Mouse (Mus musculus) lung, postnatal 25 days (tissue): ENCODE results near the gene Tlk2.
"Not testable (repeated sequence)": the region's sequence is repeated elsewhere in the genome, so short reads cannot be mapped to it uniquely, and the experiment has no call there.

Experiments
- DNase-seq: peaks from one replicate; pipeline ENCODE4 v3.0.0; 2022; ENCODE audit warnings: low spot score

The Tlk2 gene

DNA sequence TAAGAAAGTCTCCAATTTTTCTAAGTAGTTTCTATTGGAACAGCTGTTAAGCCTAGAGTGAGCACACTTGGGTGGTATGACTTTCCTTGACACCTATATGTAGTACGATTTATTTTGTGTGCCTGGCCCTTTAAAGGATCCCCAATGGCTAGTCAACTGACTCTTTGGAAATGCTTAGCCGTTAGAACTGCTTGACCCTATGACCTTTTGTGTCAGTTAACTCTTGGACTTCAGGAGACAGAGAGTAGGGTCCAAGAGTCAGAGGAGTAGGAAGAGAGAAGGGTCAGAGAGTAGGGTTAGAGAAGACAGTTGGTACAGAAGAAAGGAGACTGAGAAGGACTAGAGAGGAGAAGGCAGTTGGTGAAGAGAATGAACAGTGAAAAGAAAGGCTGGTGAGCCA, at the start of gene Tlk2:
Gene Tlk2, plus strand, starts transcription at position 292 of the 400 bp plus-strand sequence.
- no peak for DNase-seq

DNA sequence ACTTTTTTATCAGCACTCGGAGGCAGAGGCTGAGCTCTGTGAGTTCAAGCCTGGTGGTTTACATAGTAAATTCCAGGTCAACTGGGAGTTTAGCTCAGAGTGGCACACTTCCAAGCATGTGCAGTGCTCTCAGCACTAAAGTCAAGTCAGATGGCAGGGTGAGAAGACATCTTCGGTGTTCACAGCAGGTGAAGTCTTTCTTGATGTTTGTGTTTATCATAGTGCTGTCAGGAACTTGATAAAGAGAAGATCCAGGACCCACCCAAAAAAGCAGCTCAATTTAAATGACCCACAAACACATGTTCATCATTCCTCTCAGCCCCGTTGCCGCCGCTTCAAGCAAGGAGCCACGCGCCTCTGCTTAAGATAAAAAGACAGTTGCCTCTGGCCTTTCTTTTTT, 42.9 kb upstream of the Tlk2 start:
- DNase-seq = no peak

DNA sequence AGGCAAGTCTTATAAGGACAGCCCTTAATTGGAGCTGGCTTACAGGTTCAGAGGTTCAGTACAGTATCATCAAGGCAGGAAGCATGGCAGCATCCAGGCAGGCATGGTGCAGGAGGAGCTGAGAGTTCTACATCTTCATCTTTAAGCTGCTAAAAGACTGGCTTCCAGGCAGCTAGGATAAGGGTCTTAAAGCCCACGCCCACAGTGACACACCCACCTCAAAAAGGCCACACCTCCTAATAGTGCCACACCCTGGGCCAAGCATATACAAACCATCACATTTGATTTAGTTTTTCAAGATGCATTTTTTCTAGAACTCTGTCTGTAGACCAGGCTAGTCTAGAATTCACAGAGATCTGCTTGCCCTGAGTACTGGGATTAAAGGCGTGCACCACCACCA, 41.4 kb upstream of the Tlk2 start:
- not testable (repeated sequence) for DNase-seq

- not testable (repeated sequence) for DNase-seq
Measured at GRCm38 (mm10) chr11:105140512-105140911, 38.1 kb upstream of the Tlk2 start.

DNA sequence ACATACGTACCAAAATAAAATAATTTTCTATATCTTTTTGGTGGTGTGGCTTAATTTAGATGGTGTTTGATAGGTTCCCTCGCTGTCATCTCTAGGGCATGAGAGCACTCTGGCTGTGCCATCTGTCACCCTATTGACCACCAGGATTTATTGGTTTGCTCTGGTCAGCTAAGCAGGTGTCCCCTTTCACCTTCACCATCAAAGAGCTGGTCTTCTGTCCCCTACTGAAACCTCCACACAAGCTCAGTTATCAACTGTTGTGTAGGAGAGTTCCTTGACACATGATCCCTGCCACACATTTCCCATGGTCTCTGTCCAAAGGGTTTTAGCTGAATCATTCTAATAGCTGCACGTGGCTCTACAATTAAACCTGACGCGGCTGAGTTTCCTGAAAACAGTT, 37.5 kb upstream of the Tlk2 start:
- no peak for DNase-seq

- DNase-seq = no peak
Measured at GRCm38 (mm10) chr11:105143564-105143963, 35.0 kb upstream of the Tlk2 start.

DNA sequence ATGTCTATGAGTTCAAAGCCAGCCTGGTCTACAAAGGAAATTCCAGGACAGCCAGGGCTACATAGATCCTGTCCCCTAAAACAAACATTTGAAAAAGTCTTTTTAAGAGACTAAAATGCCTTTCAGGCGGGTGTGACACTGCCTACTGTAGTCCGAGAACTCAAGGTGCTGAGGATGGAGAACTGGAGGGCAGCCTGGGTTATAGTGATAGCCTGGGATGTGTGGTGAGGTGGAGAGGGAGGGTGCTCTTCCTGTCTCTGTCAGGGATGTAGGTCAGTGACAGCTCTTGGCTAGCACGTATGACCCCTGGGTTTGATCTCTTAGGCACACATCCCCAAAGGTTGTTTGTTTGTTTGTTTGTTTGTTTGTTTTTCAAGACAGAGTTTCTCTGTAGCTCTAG, 34.5 kb upstream of the Tlk2 start:
- DNase-seq = no peak

- no peak for DNase-seq
Measured at GRCm38 (mm10) chr11:105144508-105145210, 33.9 kb upstream of the Tlk2 start.

- no peak for DNase-seq
Measured at GRCm38 (mm10) chr11:105145211-105145610, 33.4 kb upstream of the Tlk2 start.

- DNase-seq = no peak
Measured at GRCm38 (mm10) chr11:105146593-105146992, 32.0 kb upstream of the Tlk2 start, which contains the start of gene Gm10842. Gene Gm10842, plus strand, starts transcription at chr11:105146893.

GRCm38 (mm10) chr11:105149353-105149752, 29.3 kb upstream of the Tlk2 start:
- DNase-seq = no peak

DNA sequence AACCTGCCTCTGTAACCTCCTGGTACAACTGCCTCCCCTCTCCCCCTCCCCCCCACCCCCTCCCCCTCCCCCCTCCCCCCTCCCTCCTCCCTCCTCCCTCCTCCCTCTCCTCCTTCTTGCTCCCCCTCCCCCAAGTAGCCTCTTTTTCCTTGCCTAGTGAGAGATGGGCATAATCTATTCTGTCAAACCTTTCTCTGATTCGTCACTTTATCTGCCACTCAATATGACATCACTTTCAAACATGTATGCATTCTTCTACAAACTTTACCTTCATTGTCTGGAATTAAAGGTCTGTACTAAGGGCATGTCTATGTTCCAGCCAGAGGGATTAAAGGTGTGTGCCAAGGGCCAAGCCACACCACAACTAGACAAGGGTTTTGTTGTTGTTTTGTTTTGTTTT, 28.8 kb upstream of the Tlk2 start:
- no peak for DNase-seq

DNA sequence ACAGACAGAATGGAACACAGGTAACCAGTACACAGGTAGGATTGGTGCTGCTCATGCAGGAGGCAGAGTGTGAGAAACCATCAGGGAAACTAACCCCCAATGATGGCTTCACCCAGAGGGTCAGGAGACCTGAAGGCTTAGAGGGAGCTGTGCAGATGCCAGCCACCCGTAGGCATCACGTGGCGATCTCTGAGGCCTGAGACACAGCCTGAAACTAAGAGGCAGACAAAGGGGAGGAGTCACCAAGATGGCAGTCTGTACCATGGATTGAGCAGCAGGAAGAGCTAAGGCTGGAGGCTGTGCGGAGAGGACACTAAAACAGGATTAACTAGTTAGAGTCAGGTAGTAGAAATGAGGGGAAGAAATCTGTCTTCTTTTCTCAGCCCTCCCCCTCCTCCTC, 27.9 kb upstream of the Tlk2 start:
- DNase-seq = no peak

DNA sequence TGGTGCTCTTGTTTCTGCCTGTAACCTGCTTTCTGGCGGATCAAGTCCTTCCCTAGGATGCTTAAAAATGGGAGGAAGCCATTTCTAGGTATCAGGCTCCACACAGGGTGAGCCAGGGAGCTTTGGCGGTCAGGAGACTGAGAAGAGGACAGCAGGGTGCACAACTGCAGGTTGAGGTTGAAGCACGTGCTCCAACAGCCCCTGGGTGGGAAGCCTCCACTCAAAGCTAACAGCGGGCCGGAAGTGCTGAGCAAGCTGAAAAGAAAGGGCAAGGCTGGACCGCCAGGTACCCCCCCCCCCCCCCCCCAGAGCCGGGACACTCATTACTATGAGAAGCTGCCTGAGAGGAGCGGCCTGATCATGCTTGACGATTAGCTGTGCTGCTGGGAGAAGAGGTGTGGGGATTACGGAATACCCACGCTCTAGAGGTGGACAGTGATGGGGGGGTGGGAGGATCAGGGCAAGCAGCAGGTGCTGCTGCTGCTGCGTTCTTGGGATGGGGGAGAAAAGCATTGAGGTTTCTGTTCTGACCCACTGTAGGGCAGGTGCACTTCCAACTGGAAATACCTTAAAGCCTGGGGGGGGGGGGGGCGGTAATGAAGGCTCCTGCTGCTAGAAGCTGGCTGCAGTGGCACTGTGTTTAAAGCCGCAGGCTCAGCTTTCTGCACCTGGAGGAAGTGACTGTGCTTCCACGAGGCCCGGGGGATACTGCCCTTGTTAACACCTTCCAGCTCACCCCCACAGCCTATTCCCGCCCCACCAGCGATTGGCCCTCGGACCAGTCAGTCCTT, 27.2 kb upstream of the Tlk2 start:
- DNase-seq = no peak

DNA sequence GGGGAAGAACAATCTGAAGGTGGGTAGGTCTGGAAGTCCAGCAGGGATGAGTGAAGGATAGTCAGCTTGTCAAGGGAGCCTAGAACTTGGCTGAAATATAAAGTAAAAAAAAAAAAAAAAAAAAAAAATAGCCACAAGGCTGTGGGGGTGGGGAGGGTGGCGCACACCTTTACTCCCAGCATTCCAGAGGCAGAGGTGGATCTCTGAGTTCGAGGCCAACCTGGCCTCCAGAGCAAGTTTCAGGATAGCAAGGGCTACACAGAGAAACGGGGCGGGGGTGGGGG, 26.6 kb upstream of the Tlk2 start:
- DNase-seq = no peak

DNA sequence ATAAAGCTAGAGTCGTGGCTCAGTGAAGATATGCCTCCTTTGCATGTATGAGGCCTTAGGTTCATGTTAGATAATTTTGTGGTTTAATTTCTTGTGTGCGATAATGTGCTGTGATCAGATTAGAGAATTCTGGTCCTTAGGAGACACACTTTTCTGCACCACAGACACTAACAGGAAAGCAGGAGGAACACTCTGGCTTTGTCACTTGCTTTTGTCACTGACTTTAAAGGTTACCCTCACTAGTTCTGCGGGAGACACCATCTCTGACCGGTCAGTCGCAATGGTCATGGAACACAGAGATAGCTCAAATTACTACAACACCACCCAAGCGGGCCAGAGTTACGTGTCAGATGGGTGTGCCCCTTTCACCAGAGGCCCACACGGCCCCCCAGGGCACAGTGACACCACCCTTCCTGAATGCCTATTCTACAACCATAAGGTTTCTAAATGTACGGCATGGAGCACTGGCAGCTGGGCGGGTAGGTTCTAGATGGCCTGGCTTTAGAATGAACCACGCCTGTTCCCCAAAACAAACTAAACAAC, 26.2 kb upstream of the Tlk2 start:
- DNase-seq = no peak

GRCm38 (mm10) chr11:105153068-105153833, 25.4 kb upstream of the Tlk2 start:
- peak; percentile 21 for DNase-seq

DNA sequence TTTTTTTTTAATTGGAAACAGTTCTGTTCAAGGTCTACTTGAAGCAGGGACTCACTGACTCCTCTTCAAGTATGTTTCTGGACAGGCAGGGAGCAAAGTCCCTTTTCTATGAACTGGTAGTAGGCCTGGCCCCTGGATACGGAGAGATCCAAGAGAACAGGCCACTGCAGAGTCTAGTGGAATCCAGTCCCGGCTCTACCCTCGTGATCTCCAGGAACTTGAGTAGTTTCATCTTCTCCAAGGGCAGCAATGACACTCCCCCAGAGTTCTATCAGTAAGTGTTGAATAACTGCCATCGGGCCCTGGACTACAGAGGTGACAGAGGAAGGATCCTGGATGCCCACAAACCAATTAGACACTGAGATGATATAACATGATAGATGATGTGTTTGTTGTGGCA, 22.7 kb upstream of the Tlk2 start:
- no peak for DNase-seq

- DNase-seq = no peak
Measured at GRCm38 (mm10) chr11:105156748-105157267, 21.8 kb upstream of the Tlk2 start.

GRCm38 (mm10) chr11:105158047-105158446, 20.6 kb upstream of the Tlk2 start:
- no peak for DNase-seq

GRCm38 (mm10) chr11:105159673-105160360, 18.8 kb upstream of the Tlk2 start:
- DNase-seq = peak; percentile 6

DNA sequence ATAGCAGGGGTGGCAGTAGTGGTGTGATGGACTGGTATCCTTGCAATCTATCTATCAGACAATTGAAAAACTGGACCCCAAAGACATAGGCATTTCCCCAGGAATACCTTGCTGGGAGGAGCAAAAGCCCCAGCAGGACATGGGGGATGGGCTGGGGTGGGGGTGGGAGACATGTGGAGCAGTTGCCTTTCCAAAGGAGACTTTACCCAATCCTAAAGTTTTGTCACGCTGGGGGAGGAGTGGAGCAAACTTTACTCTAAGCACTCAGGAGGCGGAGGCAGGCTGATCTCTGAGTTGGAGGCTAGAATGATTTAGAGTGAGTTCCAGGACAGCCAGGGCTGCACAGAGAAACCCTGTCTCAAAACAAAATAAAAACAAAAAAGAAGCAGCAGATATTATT, 17.2 kb upstream of the Tlk2 start:
- DNase-seq = no peak
